Mouse (Mus musculus) neural tube, embryonic 14.5 days (tissue): ENCODE results near the gene Arhgap35. TPM values are rescaled to one million over a fixed set of nuclear protein-coding genes. Genes with fewer than 3 reads are reported as not detected.

Experiments
- ATAC-seq: fragments of 200-750 bp; cut with Nextera tagmentation; 2 replicates; pipeline ENCODE4 v1.8.0; 2017; ENCODE audit warnings: low read depth, mild to moderate bottlenecking, moderate TSS enrichment, moderate library complexity
- H3K27ac ChIP-seq: fragments of 300-500 bp; sonication (generic); 2 replicates; pipeline ENCODE4 v1.5.1; 2014; ENCODE audit warnings: low read depth, mild to moderate bottlenecking, control low read depth, low read length, moderate library complexity, mixed read lengths
- H3K27me3 ChIP-seq: fragments of 300-500 bp; sonication (generic); 2 replicates; pipeline ENCODE4 v1.6.1; 2014; ENCODE audit warnings: low read length; ENCODE audit not compliant: control insufficient read depth, insufficient read depth
- H3K36me3 ChIP-seq: fragments of 300-500 bp; sonication (generic); 2 replicates; pipeline ENCODE4 v1.6.1; 2014; ENCODE audit warnings: low read length, mixed read lengths; ENCODE audit not compliant: control insufficient read depth, insufficient read depth
- H3K4me1 ChIP-seq: fragments of 300-500 bp; sonication (generic); 2 replicates; pipeline ENCODE4 v1.6.1; 2014; ENCODE audit warnings: low read length; ENCODE audit not compliant: control insufficient read depth, insufficient read depth
- H3K4me2 ChIP-seq: fragments of 300-500 bp; sonication (generic); 2 replicates; pipeline ENCODE4 v1.6.1; 2014; ENCODE audit warnings: mild to moderate bottlenecking, low read depth, low read length, control low read depth
- H3K4me3 ChIP-seq: fragments of 300-500 bp; sonication (generic); 2 replicates; pipeline ENCODE4 v1.5.1; 2014; ENCODE audit warnings: low read depth, low read length, control low read depth, mixed read lengths
- H3K9ac ChIP-seq: fragments of 300-500 bp; sonication (generic); replicated peaks from 2 replicates; pipeline ENCODE4 v1.6.1; 2014; ENCODE audit warnings: low read depth, mild to moderate bottlenecking, control low read depth, low read length, mixed read lengths
- H3K9me3 ChIP-seq: fragments of 300-500 bp; sonication (generic); 2 replicates; pipeline ENCODE4 v1.6.1; 2016; ENCODE audit warnings: low read length; ENCODE audit not compliant: control insufficient read depth
- WGBS: fragments of 180-500 bp; shearing (Covaris S2); extraction: QIAGEN DNeasy Blood & Tissue Kit; methylation state at CpG from one replicate; pipeline ENCODE4 v1.1.7; 2014; 5-methylcytosine and 5-hydroxymethylcytosine counted together
- polyA plus RNA-seq: library from polyadenylated mRNA; unstranded; fragments of >200 nt; fragmentation: Nextera tagmentation; extraction: Ambion mirVana; gene quantifications from 2 replicates; pipeline ENCODE4 v1.2.1, GENCODE M21; 2014

Arhgap35 gene
- polyA plus RNA-seq, 1 experiment from 2014 or later = 35.2 TPM

DNA sequence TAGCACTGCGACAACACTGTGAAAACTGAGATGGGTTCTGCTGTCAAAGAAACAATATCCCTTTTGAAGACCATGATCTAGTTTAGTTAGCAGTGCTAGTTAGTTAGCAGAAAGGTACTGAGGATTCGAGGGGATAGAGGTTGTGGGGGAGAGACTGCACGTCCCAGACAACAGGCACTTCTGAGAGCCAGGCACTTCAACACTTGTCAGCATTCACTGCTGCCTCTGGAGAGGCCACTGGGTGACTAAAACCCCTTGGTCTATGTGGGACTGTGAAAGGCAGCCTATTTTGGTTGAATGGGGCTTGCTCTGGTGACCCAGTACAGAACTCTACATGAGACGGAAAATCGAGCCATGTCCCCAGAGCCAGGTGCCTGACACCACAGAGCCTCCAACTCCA lies 97.6 kb downstream of the Arhgap35 start:
- H3K27me3 ChIP-seq = no peaks in the 10 kb centered on the region
- H3K9ac ChIP-seq = no peak overlapping the region
- H3K4me1 ChIP-seq = no peaks in the 10 kb centered on the region
- ATAC-seq = no peak
- H3K36me3 ChIP-seq = 0 out of 2 replicates have a peak, but pooled peaks cover 2% of the 10 kb centered on the region
- H3K9me3 ChIP-seq = no peaks in the 10 kb centered on the region
- H3K4me2 ChIP-seq = no peak overlapping the region
- H3K4me3 ChIP-seq = no peak overlapping the region
- 94% methylated on average over 5 of the region's 5 CpGs for WGBS
- no peak overlapping the region for H3K27ac ChIP-seq

DNA sequence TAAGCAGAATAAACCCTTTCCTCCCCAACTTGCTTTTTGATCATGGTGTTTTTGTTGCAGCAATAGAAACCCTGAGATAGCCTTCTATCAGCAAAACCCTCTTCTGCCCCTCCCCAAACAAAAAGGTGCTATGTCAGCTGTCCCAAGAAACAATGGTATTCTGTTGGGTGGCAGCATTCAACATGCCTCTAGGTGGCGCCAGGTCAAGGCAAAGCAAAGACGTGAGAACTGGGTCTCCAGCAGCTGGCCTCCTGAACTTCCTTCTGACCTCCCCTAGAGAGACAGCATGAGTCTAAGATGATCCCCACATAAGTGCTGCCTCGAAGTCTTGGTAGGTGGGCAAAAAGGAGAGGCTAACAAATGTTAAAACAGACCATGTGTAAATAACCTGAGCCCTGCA lies 107.5 kb downstream of the Arhgap35 start:
- Histone ChIP-seq H3K36me3 (peaks cover 28% of the 10 kb centered on the region; the same call in 1 of the 2 replicates), H3K9me3 (no peaks in the 10 kb centered on the region), H3K4me3 (no peak overlapping the region), H3K4me2 (no peak overlapping the region), H3K27me3 (no peaks in the 10 kb centered on the region), H3K27ac (no peak overlapping the region), H3K4me1 (no peaks in the 10 kb centered on the region), H3K9ac (no peak overlapping the region)
- no peak for ATAC-seq
- 27% methylated on average over 3 of the region's 3 CpGs for WGBS

DNA sequence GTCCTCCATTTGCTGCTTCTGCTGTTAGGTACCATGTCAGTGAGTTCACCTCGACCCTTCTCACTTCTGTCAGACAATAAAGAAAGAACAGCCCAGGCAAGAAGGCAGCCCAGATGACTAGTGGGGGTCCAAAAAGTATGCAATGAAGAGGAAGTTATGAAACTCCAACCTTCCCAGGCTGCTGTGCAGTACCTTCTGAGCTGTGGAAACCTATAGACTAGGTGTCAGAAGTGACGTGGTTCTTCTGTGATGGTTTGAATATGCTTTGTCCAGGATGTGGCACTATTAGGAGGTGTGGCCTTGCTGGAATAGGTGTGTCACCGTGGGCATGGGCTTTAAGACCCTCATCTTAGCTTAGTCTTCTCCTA lies 109.6 kb downstream of the Arhgap35 start:
- no peak for ATAC-seq
- 96% methylated on average over 3 of the region's 3 CpGs for WGBS
- H3K36me3 ChIP-seq = peaks cover 16% of the 10 kb centered on the region
- H3K9ac ChIP-seq = no peak overlapping the region
- no peaks in the 10 kb centered on the region for H3K27me3 ChIP-seq
- no peaks in the 10 kb centered on the region for H3K9me3 ChIP-seq
- no peak overlapping the region for H3K4me2 ChIP-seq
- H3K4me3 ChIP-seq = no peak overlapping the region
- H3K27ac ChIP-seq = no peak overlapping the region
- H3K4me1 ChIP-seq = no peaks in the 10 kb centered on the region

DNA sequence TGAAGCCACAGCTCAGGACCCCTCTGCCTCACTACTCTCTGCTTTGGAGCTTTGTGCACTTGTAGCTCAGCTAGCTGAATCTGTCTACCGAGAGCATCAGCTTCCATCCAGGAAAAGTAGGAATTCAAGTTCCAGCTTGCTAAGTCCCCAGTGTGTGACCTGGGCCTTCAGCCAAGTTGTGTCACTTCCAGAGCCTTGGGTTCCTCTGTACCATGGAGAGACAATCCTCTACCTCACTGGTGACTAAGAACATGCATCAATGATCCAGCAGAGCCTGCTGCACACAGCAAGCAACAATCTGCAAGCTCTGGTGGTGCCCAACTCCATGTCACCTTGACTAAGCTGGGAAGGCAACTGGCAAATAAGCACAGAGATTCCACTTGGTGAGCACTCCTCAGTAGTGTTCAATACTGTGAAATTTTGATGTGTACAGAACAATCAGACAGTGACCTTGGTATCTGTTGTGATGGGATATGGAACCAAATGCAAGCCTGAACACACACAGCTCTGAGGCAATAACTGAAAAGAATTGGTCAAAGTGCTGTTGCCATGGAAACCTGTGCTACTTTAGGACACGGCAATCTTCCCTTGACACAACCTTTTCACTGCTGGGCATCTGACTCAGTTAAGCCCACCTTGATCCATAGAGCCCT lies 110.1 kb downstream of the Arhgap35 start:
- H3K4me3 ChIP-seq = no peak overlapping the region
- no peak overlapping the region for H3K27ac ChIP-seq
- H3K4me1 ChIP-seq = no peaks in the 10 kb centered on the region
- 65% methylated on average over 2 of the region's 2 CpGs for WGBS
- H3K36me3 ChIP-seq = peaks cover 16% of the 10 kb centered on the region
- no peak overlapping the region for H3K9ac ChIP-seq
- H3K4me2 ChIP-seq = no peak overlapping the region
- no peaks in the 10 kb centered on the region for H3K27me3 ChIP-seq
- H3K9me3 ChIP-seq = no peaks in the 10 kb centered on the region
- no peak for ATAC-seq

DNA sequence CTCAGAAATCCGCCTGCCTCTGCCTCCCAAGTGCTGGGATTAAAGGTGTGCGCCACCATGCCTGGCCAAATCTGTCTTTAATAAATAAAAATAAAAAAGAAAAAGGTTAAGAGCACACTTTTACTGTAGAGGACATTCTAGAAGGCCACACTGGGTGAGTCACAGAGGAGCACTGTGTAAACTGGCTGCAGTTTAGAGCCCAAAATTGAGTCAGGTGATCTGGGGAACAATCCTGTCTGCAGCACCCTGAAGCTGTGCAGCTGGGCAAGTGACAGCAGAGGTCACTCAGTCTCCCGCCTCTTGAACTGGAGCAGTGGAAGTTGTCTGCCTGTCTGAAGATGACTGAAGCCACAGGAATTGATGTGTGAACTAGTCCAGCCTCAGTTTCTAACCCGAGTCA lies 113.2 kb downstream of the Arhgap35 start:
- no peaks in the 10 kb centered on the region for H3K27me3 ChIP-seq
- H3K27ac ChIP-seq = no peak overlapping the region
- H3K4me1 ChIP-seq = no peaks in the 10 kb centered on the region
- WGBS = 88% methylated on average over 4 of the region's 4 CpGs
- H3K4me2 ChIP-seq = no peak overlapping the region
- H3K9ac ChIP-seq = no peak overlapping the region
- no peak for ATAC-seq
- H3K36me3 ChIP-seq = peaks cover 32% of the 10 kb centered on the region
- no peak overlapping the region for H3K4me3 ChIP-seq
- no peaks in the 10 kb centered on the region for H3K9me3 ChIP-seq

DNA sequence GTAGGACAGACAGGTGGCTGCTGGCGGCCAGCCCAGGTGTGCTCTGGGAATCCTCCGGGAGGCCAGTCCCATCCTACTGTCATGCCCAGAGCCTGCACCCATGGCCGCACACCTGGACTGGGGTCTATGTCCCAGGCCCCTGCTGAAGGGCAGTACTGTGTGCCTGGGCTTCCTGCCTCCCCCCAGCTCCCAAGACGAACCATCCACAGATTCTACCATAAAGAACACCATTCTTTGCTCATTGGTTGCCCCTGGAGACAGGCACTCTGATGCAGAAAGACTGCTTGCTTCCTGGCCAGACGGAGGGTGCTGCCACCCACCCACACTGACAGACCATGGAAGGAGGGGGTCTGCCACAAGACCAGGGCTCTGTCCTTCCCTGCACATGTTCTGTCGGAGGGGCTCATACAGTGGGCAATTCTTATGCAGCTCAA lies 115.1 kb downstream of the Arhgap35 start:
- Histone ChIP-seq H3K27ac (no peak overlapping the region), H3K9ac (no peak overlapping the region), H3K4me3 (no peak overlapping the region), H3K4me1 (no peaks in the 10 kb centered on the region), H3K36me3 (peaks cover 38% of the 10 kb centered on the region), H3K27me3 (no peaks in the 10 kb centered on the region), H3K4me2 (no peak overlapping the region), H3K9me3 (no peaks in the 10 kb centered on the region)
- ATAC-seq = peak; percentile 35; the same call in 1 of the 2 replicates
- 71% methylated on average over 6 of the region's 6 CpGs for WGBS

DNA sequence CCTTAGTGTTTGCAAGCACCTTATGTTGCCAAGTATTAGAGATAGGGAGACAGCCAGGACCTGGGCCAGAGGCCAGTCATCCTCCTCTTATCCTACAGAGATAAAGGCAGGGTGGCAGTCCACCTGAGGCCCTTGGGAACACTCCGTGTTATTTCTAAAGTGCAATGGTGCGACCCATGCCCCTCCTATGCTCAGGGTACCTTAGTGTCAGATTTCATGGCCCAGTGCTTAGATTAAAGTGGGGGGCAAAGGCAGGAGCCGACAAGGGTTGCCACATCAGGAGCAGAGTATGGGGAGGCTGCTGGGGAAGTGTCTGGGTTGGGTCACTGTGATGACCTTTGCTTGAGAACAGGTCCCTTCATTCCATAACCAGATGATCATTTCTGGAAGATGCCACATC lies 118.5 kb downstream of the Arhgap35 start:
- Histone ChIP-seq H3K9ac (no peak overlapping the region), H3K36me3 (peaks cover 35% of the 10 kb centered on the region), H3K4me3 (no peak overlapping the region), H3K27ac (no peak overlapping the region), H3K9me3 (no peaks in the 10 kb centered on the region), H3K4me2 (no peak overlapping the region), H3K27me3 (no peaks in the 10 kb centered on the region), H3K4me1 (no peaks in the 10 kb centered on the region)
- no peak for ATAC-seq
- WGBS = 92% methylated on average over 3 of the region's 3 CpGs

DNA sequence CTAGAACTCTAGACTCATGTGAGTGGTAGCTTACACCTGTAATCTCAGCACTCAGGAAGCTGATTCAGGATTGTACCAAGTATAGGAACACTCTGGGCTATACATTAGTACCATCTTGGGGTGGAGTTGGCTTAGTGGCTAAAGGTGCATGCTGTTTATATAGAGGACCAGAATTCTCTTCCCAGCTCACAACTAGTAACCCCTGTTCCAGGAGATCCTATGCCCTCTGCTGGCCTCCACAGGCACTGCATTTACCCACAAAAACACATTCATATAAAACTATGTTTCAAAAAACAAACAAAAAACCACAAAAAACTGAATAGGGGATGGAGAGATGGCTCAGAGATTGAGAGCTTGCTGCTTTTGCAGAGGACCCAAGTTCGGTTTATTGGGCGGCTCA lies 121.4 kb downstream of the Arhgap35 start:
- Histone ChIP-seq H3K4me3 (no peak overlapping the region), H3K4me1 (no peaks in the 10 kb centered on the region), H3K4me2 (no peak overlapping the region), H3K9ac (no peak overlapping the region), H3K9me3 (no peaks in the 10 kb centered on the region), H3K27ac (no peak overlapping the region), H3K36me3 (peaks cover 34% of the 10 kb centered on the region), H3K27me3 (no peaks in the 10 kb centered on the region)
- 0 out of 2 replicates have a peak, but pooled peaks have one; percentile 22 for ATAC-seq
- 50% methylated on average over 2 of the region's 2 CpGs for WGBS

DNA sequence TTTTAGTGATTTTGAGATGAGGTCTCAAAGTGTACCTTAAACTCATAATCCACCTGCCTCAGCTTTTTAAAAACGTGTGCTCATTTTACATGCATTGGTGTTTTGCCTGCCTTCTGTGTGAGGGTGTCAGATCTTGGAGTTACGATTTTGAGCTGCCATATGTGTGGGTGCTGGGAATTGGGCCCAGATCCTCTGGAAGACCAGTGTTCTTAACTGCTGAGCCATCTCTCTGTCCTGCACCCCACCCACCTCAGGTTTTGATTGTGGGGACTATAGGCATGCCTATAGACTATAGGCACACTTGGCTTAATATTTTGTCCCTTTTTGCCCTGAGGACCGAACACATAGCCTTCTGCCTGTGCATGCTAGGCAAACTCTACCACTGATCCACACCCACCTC lies 122.6 kb downstream of the Arhgap35 start:
- H3K27ac ChIP-seq = no peak overlapping the region
- no peaks in the 10 kb centered on the region for H3K9me3 ChIP-seq
- no peak overlapping the region for H3K4me2 ChIP-seq
- no peak overlapping the region for H3K4me3 ChIP-seq
- WGBS = 62% methylated on average over 3 of the region's 3 CpGs
- H3K27me3 ChIP-seq = no peaks in the 10 kb centered on the region
- H3K9ac ChIP-seq = no peak overlapping the region
- H3K36me3 ChIP-seq = peaks cover 23% of the 10 kb centered on the region
- no peak for ATAC-seq
- H3K4me1 ChIP-seq = no peaks in the 10 kb centered on the region
